Mouse (Mus musculus): ENCODE data around the gene Ccdc80.

DNA sequence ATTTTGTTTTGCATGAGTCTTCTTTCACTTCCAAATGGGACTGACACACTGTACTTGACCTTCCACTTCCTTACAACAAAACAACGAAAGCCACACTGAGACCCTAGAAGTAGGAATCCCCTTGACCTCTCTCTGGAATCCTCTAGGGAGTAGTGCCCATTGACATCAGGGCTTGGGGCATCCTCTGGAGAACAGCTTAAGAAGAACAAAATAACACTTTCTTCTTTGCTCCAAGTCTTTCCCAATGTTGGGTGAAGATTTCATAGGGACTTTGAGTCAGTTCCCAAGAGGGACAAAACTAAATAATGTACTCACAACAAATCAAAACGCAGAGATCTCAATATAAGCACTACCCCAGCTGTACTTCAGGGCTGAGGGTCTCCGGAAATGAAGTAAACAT is 25.6 kb downstream of the Ccdc80 start:
- TF ChIP-seq CTCF (conservative IDR thresholded peaks at IDR 0.05; ENCODE audit: low read length) = no peak
- TF ChIP-seq POU5F1 (IDR thresholded peaks at IDR 0.05; ENCODE audit: borderline replicate concordance, low read length) = no peak
